Mouse (Mus musculus): ENCODE results near the gene Retreg1. TPM values are rescaled to one million over a fixed set of nuclear protein-coding genes. Genes with fewer than 3 reads are reported as not detected.

Gene Retreg1
- polyA plus RNA-seq, 1 experiment from 2014 or later: 4.2 TPM

- no peak overlapping the region for H3K9ac ChIP-seq (ENCODE audit: low read length)
- no peak overlapping the region for H3K4me2 ChIP-seq
- WGBS: 53% methylated on average over 10 of the region's 10 CpGs
- H3K27ac ChIP-seq (ENCODE audit: low read depth, low read length): no peak overlapping the region
- DNase-seq (ENCODE audit: low spot score, missing footprints) (no peak), ATAC-seq (ENCODE audit: low FRiP score) (no peak)
- H3K4me1 ChIP-seq (ENCODE audit: control insufficient read depth, insufficient read depth, low read length): peaks cover 2% of the 10 kb centered on the region
- no peak overlapping the region for H3K4me3 ChIP-seq (ENCODE audit: low read depth, low read length)
- H3K36me3 ChIP-seq (ENCODE audit: control insufficient read depth, insufficient read depth, low read length): no peaks in the 10 kb centered on the region
- H3K27me3 ChIP-seq (ENCODE audit: control insufficient read depth, insufficient read depth, low read length): no peaks in the 10 kb centered on the region
- no peaks in the 10 kb centered on the region for H3K9me3 ChIP-seq (ENCODE audit: control insufficient read depth, low read length)
Observed at GRCm38 (mm10) chr15:25915013-25915412, 72.0 kb downstream of the Retreg1 start.

GRCm38 (mm10) chr15:25915574-25916205 lies 72.7 kb downstream of the Retreg1 start:
- Histone ChIP-seq H3K27me3 (ENCODE audit: control insufficient read depth, insufficient read depth, low read length) (no peaks in the 10 kb centered on the region), H3K36me3 (ENCODE audit: control insufficient read depth, insufficient read depth, low read length) (no peaks in the 10 kb centered on the region), H3K9ac (ENCODE audit: low read length) (no peak overlapping the region), H3K9me3 (ENCODE audit: control insufficient read depth, low read length) (no peaks in the 10 kb centered on the region), H3K27ac (ENCODE audit: low read depth, low read length) (no peak overlapping the region), H3K4me2 (no peak overlapping the region), H3K4me1 (ENCODE audit: control insufficient read depth, insufficient read depth, low read length) (no peaks in the 10 kb centered on the region), H3K4me3 (ENCODE audit: low read depth, low read length) (no peak overlapping the region)
- ATAC-seq (ENCODE audit: low FRiP score): peak; percentile 40; the same call in 1 of the 2 replicates
- peak; percentile 81 for DNase-seq (ENCODE audit: low spot score, missing footprints)
- 52% methylated on average over 11 of the region's 11 CpGs for WGBS

GRCm38 (mm10) chr15:25916252-25916651 lies 73.3 kb downstream of the Retreg1 start:
- Histone ChIP-seq H3K9me3 (ENCODE audit: control insufficient read depth, low read length) (no peaks in the 10 kb centered on the region), H3K4me1 (ENCODE audit: control insufficient read depth, insufficient read depth, low read length) (no peaks in the 10 kb centered on the region), H3K27me3 (ENCODE audit: control insufficient read depth, insufficient read depth, low read length) (no peaks in the 10 kb centered on the region), H3K4me2 (no peak overlapping the region), H3K4me3 (ENCODE audit: low read depth, low read length) (no peak overlapping the region), H3K27ac (ENCODE audit: low read depth, low read length) (no peak overlapping the region), H3K36me3 (ENCODE audit: control insufficient read depth, insufficient read depth, low read length) (no peaks in the 10 kb centered on the region), H3K9ac (ENCODE audit: low read length) (no peak overlapping the region)
- peak; percentile 35 for DNase-seq (ENCODE audit: low spot score, missing footprints)
- WGBS: 60% methylated on average over 2 of the region's 2 CpGs
- ATAC-seq (ENCODE audit: low FRiP score): no peak

GRCm38 (mm10) chr15:25918641-25919040 lies 75.7 kb downstream of the Retreg1 start:
- Histone ChIP-seq H3K4me3 (ENCODE audit: low read depth, low read length) (no peak overlapping the region), H3K36me3 (ENCODE audit: control insufficient read depth, insufficient read depth, low read length) (no peaks in the 10 kb centered on the region), H3K9ac (ENCODE audit: low read length) (no peak overlapping the region), H3K9me3 (ENCODE audit: control insufficient read depth, low read length) (no peaks in the 10 kb centered on the region), H3K27ac (ENCODE audit: low read depth, low read length) (no peak overlapping the region), H3K4me2 (no peak overlapping the region), H3K4me1 (ENCODE audit: control insufficient read depth, insufficient read depth, low read length) (no peaks in the 10 kb centered on the region), H3K27me3 (ENCODE audit: control insufficient read depth, insufficient read depth, low read length) (no peaks in the 10 kb centered on the region)
- WGBS: 92% methylated on average over 7 of the region's 7 CpGs
- no peak for ATAC-seq (ENCODE audit: low FRiP score)
- peak; percentile 79 for DNase-seq (ENCODE audit: low spot score, missing footprints)

- Histone ChIP-seq H3K27me3 (ENCODE audit: control insufficient read depth, insufficient read depth, low read length) (no peaks in the 10 kb centered on the region), H3K27ac (ENCODE audit: low read depth, low read length) (no peak overlapping the region), H3K9me3 (ENCODE audit: control insufficient read depth, low read length) (no peaks in the 10 kb centered on the region), H3K36me3 (ENCODE audit: control insufficient read depth, insufficient read depth, low read length) (no peaks in the 10 kb centered on the region), H3K4me2 (no peak overlapping the region), H3K4me3 (ENCODE audit: low read depth, low read length) (no peak overlapping the region), H3K4me1 (ENCODE audit: control insufficient read depth, insufficient read depth, low read length) (no peaks in the 10 kb centered on the region), H3K9ac (ENCODE audit: low read length) (no peak overlapping the region)
- DNase-seq (ENCODE audit: low spot score, missing footprints) (no peak), ATAC-seq (ENCODE audit: low FRiP score) (no peak)
- 82% methylated on average over 4 of the region's 4 CpGs for WGBS
Observed at GRCm38 (mm10) chr15:25919995-25920394, 77.0 kb downstream of the Retreg1 start.

- Histone ChIP-seq H3K27ac (ENCODE audit: low read depth, low read length) (no peak overlapping the region), H3K27me3 (ENCODE audit: control insufficient read depth, insufficient read depth, low read length) (no peaks in the 10 kb centered on the region), H3K4me2 (no peak overlapping the region), H3K4me1 (ENCODE audit: control insufficient read depth, insufficient read depth, low read length) (no peaks in the 10 kb centered on the region), H3K9ac (ENCODE audit: low read length) (no peak overlapping the region), H3K4me3 (ENCODE audit: low read depth, low read length) (no peak overlapping the region), H3K9me3 (ENCODE audit: control insufficient read depth, low read length) (no peaks in the 10 kb centered on the region), H3K36me3 (ENCODE audit: control insufficient read depth, insufficient read depth, low read length) (no peaks in the 10 kb centered on the region)
- WGBS: 93% methylated on average over 6 of the region's 6 CpGs
- ATAC-seq (ENCODE audit: low FRiP score): no peak
- DNase-seq (ENCODE audit: low spot score, missing footprints): no peak
Observed at GRCm38 (mm10) chr15:25920886-25921285, 77.9 kb downstream of the Retreg1 start.

- ATAC-seq (ENCODE audit: low FRiP score) (no peak), DNase-seq (ENCODE audit: low spot score, missing footprints) (peak; percentile 41)
- Histone ChIP-seq H3K27me3 (ENCODE audit: control insufficient read depth, insufficient read depth, low read length) (no peaks in the 10 kb centered on the region), H3K9me3 (ENCODE audit: control insufficient read depth, low read length) (no peaks in the 10 kb centered on the region), H3K27ac (ENCODE audit: low read depth, low read length) (no peak overlapping the region), H3K4me3 (ENCODE audit: low read depth, low read length) (no peak overlapping the region), H3K36me3 (ENCODE audit: control insufficient read depth, insufficient read depth, low read length) (no peaks in the 10 kb centered on the region), H3K4me1 (ENCODE audit: control insufficient read depth, insufficient read depth, low read length) (no peaks in the 10 kb centered on the region), H3K9ac (ENCODE audit: low read length) (no peak overlapping the region), H3K4me2 (no peak overlapping the region)
- WGBS: 84% methylated on average over 2 of the region's 2 CpGs
Observed at GRCm38 (mm10) chr15:25922007-25922406, 79.0 kb downstream of the Retreg1 start.

- Histone ChIP-seq H3K27me3 (ENCODE audit: control insufficient read depth, insufficient read depth, low read length) (no peaks in the 10 kb centered on the region), H3K27ac (ENCODE audit: low read depth, low read length) (no peak overlapping the region), H3K4me1 (ENCODE audit: control insufficient read depth, insufficient read depth, low read length) (no peaks in the 10 kb centered on the region), H3K4me3 (ENCODE audit: low read depth, low read length) (no peak overlapping the region), H3K4me2 (no peak overlapping the region), H3K36me3 (ENCODE audit: control insufficient read depth, insufficient read depth, low read length) (no peaks in the 10 kb centered on the region), H3K9me3 (ENCODE audit: control insufficient read depth, low read length) (no peaks in the 10 kb centered on the region), H3K9ac (ENCODE audit: low read length) (no peak overlapping the region)
- ATAC-seq (ENCODE audit: low FRiP score) (no peak), DNase-seq (ENCODE audit: low spot score, missing footprints) (no peak)
- WGBS: 83% methylated on average over 8 of the region's 8 CpGs
Observed at GRCm38 (mm10) chr15:25923916-25924315, 80.9 kb downstream of the Retreg1 start.

- 93% methylated on average over 4 of the region's 4 CpGs for WGBS
- H3K9ac ChIP-seq (ENCODE audit: low read length): no peak overlapping the region
Observed at GRCm38 (mm10) chr15:25926171-25926570, 83.2 kb downstream of the Retreg1 start.

More at GRCm38 (mm10) chr15:25926171-25926570, 83.2 kb downstream of the Retreg1 start:
- H3K27me3 ChIP-seq (ENCODE audit: control insufficient read depth, insufficient read depth, low read length): no peaks in the 10 kb centered on the region
- H3K9me3 ChIP-seq (ENCODE audit: control insufficient read depth, low read length): no peaks in the 10 kb centered on the region
- H3K4me1 ChIP-seq (ENCODE audit: control insufficient read depth, insufficient read depth, low read length): no peaks in the 10 kb centered on the region
- no peak overlapping the region for H3K27ac ChIP-seq (ENCODE audit: low read depth, low read length)
- H3K4me2 ChIP-seq: no peak overlapping the region
- DNase-seq (ENCODE audit: low spot score, missing footprints) (no peak), ATAC-seq (ENCODE audit: low FRiP score) (no peak)
- no peaks in the 10 kb centered on the region for H3K36me3 ChIP-seq (ENCODE audit: control insufficient read depth, insufficient read depth, low read length)
- H3K4me3 ChIP-seq (ENCODE audit: low read depth, low read length): no peak overlapping the region

Measured in midbrain, embryonic 11.5 days (tissue).